Mouse (Mus musculus) forebrain, embryonic 13.5 days (tissue): Measurements from ENCODE around the gene Fbxw7. TPM values are rescaled to one million over a fixed set of nuclear protein-coding genes. Genes with fewer than 3 reads are reported as not detected.
A peak's percentile ranks its signal among the peaks of the same experiment; 100 is the strongest.
"Not testable (repeated sequence)": the region's sequence is repeated elsewhere in the genome, so short reads cannot be mapped to it uniquely, and the experiment has no call there.

Experiments
- ATAC-seq: fragments of 200-750 bp; cut with Nextera tagmentation; 2 replicates; pipeline ENCODE4 v1.8.0; 2017
- H3K27ac ChIP-seq: fragments of 300-500 bp; sonication (generic); 2 replicates; pipeline ENCODE4 v1.5.1; 2015; ENCODE audit warnings: inconsistent platforms, mild to moderate bottlenecking, moderate library complexity
- H3K27me3 ChIP-seq: fragments of 300-500 bp; sonication (generic); 2 replicates; pipeline ENCODE4 v1.6.1; 2015; ENCODE audit warnings: mild to moderate bottlenecking, inconsistent platforms
- H3K36me3 ChIP-seq: fragments of 300-500 bp; sonication (generic); 2 replicates; pipeline ENCODE4 v1.6.1; 2015; ENCODE audit warnings: mild to moderate bottlenecking, inconsistent platforms; ENCODE audit not compliant: poor library complexity, severe bottlenecking
- H3K4me1 ChIP-seq: fragments of 300-500 bp; sonication (generic); 2 replicates; pipeline ENCODE4 v1.6.1; 2015; ENCODE audit warnings: inconsistent platforms
- H3K4me2 ChIP-seq: fragments of 300-500 bp; sonication (generic); 2 replicates; pipeline ENCODE4 v1.6.1; 2015; ENCODE audit warnings: inconsistent platforms, mild to moderate bottlenecking, moderate library complexity
- H3K4me3 ChIP-seq: fragments of 300-500 bp; sonication (generic); 2 replicates; pipeline ENCODE4 v1.5.1; 2015; ENCODE audit warnings: mild to moderate bottlenecking, inconsistent platforms
- H3K9ac ChIP-seq: fragments of 300-500 bp; sonication (generic); 2 replicates; pipeline ENCODE4 v1.6.1; 2015; ENCODE audit warnings: mild to moderate bottlenecking, inconsistent platforms
- H3K9me3 ChIP-seq: fragments of 300-500 bp; sonication (generic); replicated peaks from 2 replicates; pipeline ENCODE4 v1.6.1; 2016; ENCODE audit warnings: inconsistent platforms
- WGBS: fragments of 180-500 bp; shearing (Covaris S2); methylation state at CpG from one replicate; pipeline ENCODE4 v1.1.7; 2015; 5-methylcytosine and 5-hydroxymethylcytosine counted together
- polyA plus RNA-seq: library from polyadenylated mRNA; unstranded; fragments of >200 nt; fragmentation: Nextera tagmentation; extraction: Ambion mirVana; gene quantifications from 2 replicates; pipeline ENCODE4 v1.2.1, GENCODE M21; 2015

Fbxw7 gene
- polyA plus RNA-seq, 1 experiment from 2014 or later, result 28.1 TPM

- H3K4me1 ChIP-seq, H3K27me3 ChIP-seq, ATAC-seq, H3K9ac ChIP-seq, H3K36me3 ChIP-seq, H3K4me2 ChIP-seq, H3K27ac ChIP-seq, H3K4me3 ChIP-seq, H3K9me3 ChIP-seq: not testable (repeated sequence)
- WGBS, result 97% methylated on average over 3 of the region's 3 CpGs
These were observed 46.7 kb downstream of the Fbxw7 start for GRCm38 (mm10) chr3:84861817-84862216.

GRCm38 (mm10) chr3:84865684-84866083, 50.6 kb downstream of the Fbxw7 start:
- Histone ChIP-seq H3K4me2 (no peak overlapping the region), H3K27ac (no peak overlapping the region), H3K36me3 (no peaks in the 10 kb centered on the region), H3K4me1 (peaks cover 12% of the 10 kb centered on the region), H3K27me3 (no peaks in the 10 kb centered on the region), H3K4me3 (no peak overlapping the region), H3K9me3 (no peaks in the 10 kb centered on the region), H3K9ac (no peak overlapping the region)
- 78% methylated on average over 3 of the region's 3 CpGs for WGBS
- ATAC-seq, result no peak

GRCm38 (mm10) chr3:84866866-84867265, 51.8 kb downstream of the Fbxw7 start:
- Histone ChIP-seq H3K9ac (no peak overlapping the region), H3K27me3 (no peaks in the 10 kb centered on the region), H3K36me3 (peaks cover 3% of the 10 kb centered on the region; the same call in 1 of the 2 replicates), H3K27ac (no peak overlapping the region), H3K9me3 (no peaks in the 10 kb centered on the region), H3K4me2 (no peak overlapping the region), H3K4me3 (no peak overlapping the region), H3K4me1 (peaks cover 12% of the 10 kb centered on the region)
- ATAC-seq, result no peak
- WGBS, result 83% methylated on average over 4 of the region's 4 CpGs

GRCm38 (mm10) chr3:84867434-84867975, 52.4 kb downstream of the Fbxw7 start:
- no peak overlapping the region for H3K4me2 ChIP-seq
- no peaks in the 10 kb centered on the region for H3K9me3 ChIP-seq
- WGBS, result 78% methylated on average over 1 of the region's 1 CpGs
- no peak overlapping the region for H3K9ac ChIP-seq
- H3K4me3 ChIP-seq, result no peak overlapping the region
- peaks cover 3% of the 10 kb centered on the region; the same call in 1 of the 2 replicates for H3K36me3 ChIP-seq
- no peak for ATAC-seq
- H3K27me3 ChIP-seq, result no peaks in the 10 kb centered on the region
- H3K4me1 ChIP-seq, result peaks cover 12% of the 10 kb centered on the region
- H3K27ac ChIP-seq, result no peak overlapping the region

GRCm38 (mm10) chr3:84867991-84868390, 52.9 kb downstream of the Fbxw7 start:
- peaks cover 3% of the 10 kb centered on the region; the same call in 1 of the 2 replicates for H3K36me3 ChIP-seq
- H3K9me3 ChIP-seq, result no peaks in the 10 kb centered on the region
- no peak for ATAC-seq
- H3K27me3 ChIP-seq, result no peaks in the 10 kb centered on the region
- no peak overlapping the region for H3K4me2 ChIP-seq
- H3K9ac ChIP-seq, result no peak overlapping the region
- no peak overlapping the region for H3K4me3 ChIP-seq
- 17% methylated on average over 1 of the region's 1 CpGs for WGBS
- peaks cover 12% of the 10 kb centered on the region for H3K4me1 ChIP-seq
- no peak overlapping the region for H3K27ac ChIP-seq

- H3K36me3 ChIP-seq, result peaks cover 3% of the 10 kb centered on the region; the same call in 1 of the 2 replicates
- no peak overlapping the region for H3K27ac ChIP-seq
- no peak overlapping the region for H3K4me3 ChIP-seq
- H3K9ac ChIP-seq, result no peak overlapping the region
- no peaks in the 10 kb centered on the region for H3K27me3 ChIP-seq
- H3K4me1 ChIP-seq, result peaks cover 12% of the 10 kb centered on the region
- no peak overlapping the region for H3K4me2 ChIP-seq
- ATAC-seq, result no peak
- no peaks in the 10 kb centered on the region for H3K9me3 ChIP-seq
These were observed 55.1 kb downstream of the Fbxw7 start for GRCm38 (mm10) chr3:84870126-84870525.

GRCm38 (mm10) chr3:84875306-84875705, 60.2 kb downstream of the Fbxw7 start:
- Histone ChIP-seq H3K27ac (no peak overlapping the region), H3K4me1 (no peaks in the 10 kb centered on the region), H3K4me3 (no peak overlapping the region), H3K36me3 (peaks cover 3% of the 10 kb centered on the region; the same call in 1 of the 2 replicates), H3K27me3 (no peaks in the 10 kb centered on the region), H3K9me3 (no peaks in the 10 kb centered on the region), H3K9ac (no peak overlapping the region), H3K4me2 (no peak overlapping the region)
- ATAC-seq, result no peak
- WGBS, result 83% methylated on average over 9 of the region's 9 CpGs

- WGBS, result 76% methylated on average over 4 of the region's 4 CpGs
- no peak for ATAC-seq
These were observed 61.1 kb downstream of the Fbxw7 start for GRCm38 (mm10) chr3:84876211-84876610.

GRCm38 (mm10) chr3:84883817-84884483, 68.9 kb downstream of the Fbxw7 start:
- ATAC-seq, result no peak
- no peaks in the 10 kb centered on the region for H3K4me1 ChIP-seq
- no peak overlapping the region for H3K4me3 ChIP-seq
- no peaks in the 10 kb centered on the region for H3K9me3 ChIP-seq
- no peak overlapping the region for H3K4me2 ChIP-seq
- 61% methylated on average over 11 of the region's 11 CpGs for WGBS
- H3K9ac ChIP-seq, result no peak overlapping the region
- no peak overlapping the region for H3K27ac ChIP-seq
- H3K27me3 ChIP-seq, result no peaks in the 10 kb centered on the region
- H3K36me3 ChIP-seq, result no peaks in the 10 kb centered on the region

More at GRCm38 (mm10) chr3:84876211-84876610, 61.1 kb downstream of the Fbxw7 start:
- Histone ChIP-seq H3K9ac (no peak overlapping the region), H3K27me3 (no peaks in the 10 kb centered on the region), H3K4me2 (no peak overlapping the region), H3K9me3 (no peaks in the 10 kb centered on the region), H3K27ac (no peak overlapping the region), H3K4me1 (no peaks in the 10 kb centered on the region), H3K36me3 (peaks cover 3% of the 10 kb centered on the region; the same call in 1 of the 2 replicates), H3K4me3 (no peak overlapping the region)

- Histone ChIP-seq H3K36me3 (no peaks in the 10 kb centered on the region), H3K4me1 (no peaks in the 10 kb centered on the region), H3K27me3 (no peaks in the 10 kb centered on the region), H3K27ac (no peak overlapping the region), H3K9me3 (no peaks in the 10 kb centered on the region), H3K4me3 (no peak overlapping the region), H3K4me2 (no peak overlapping the region), H3K9ac (no peak overlapping the region)
- ATAC-seq, result 0 out of 2 replicates have a peak, but pooled peaks have one; percentile 33
- WGBS, result 74% methylated on average over 1 of the region's 1 CpGs
These were observed 74.6 kb downstream of the Fbxw7 start for GRCm38 (mm10) chr3:84889648-84890047.

GRCm38 (mm10) chr3:84890983-84891382, 75.9 kb downstream of the Fbxw7 start:
- H3K4me2 ChIP-seq, result no peak overlapping the region
- H3K9me3 ChIP-seq, result no peaks in the 10 kb centered on the region
- no peaks in the 10 kb centered on the region for H3K4me1 ChIP-seq
- no peak for ATAC-seq
- WGBS, result 98% methylated on average over 5 of the region's 5 CpGs
- no peak overlapping the region for H3K4me3 ChIP-seq
- no peak overlapping the region for H3K27ac ChIP-seq
- H3K27me3 ChIP-seq, result no peaks in the 10 kb centered on the region
- H3K9ac ChIP-seq, result no peak overlapping the region
- no peaks in the 10 kb centered on the region for H3K36me3 ChIP-seq

GRCm38 (mm10) chr3:84897952-84898351, 82.9 kb downstream of the Fbxw7 start:
- no peaks in the 10 kb centered on the region for H3K4me1 ChIP-seq
- no peaks in the 10 kb centered on the region for H3K9me3 ChIP-seq
- no peak overlapping the region for H3K4me2 ChIP-seq
- 92% methylated on average over 8 of the region's 8 CpGs for WGBS
- ATAC-seq, result no peak
- H3K27ac ChIP-seq, result no peak overlapping the region
- H3K36me3 ChIP-seq, result no peaks in the 10 kb centered on the region
- no peak overlapping the region for H3K9ac ChIP-seq
- no peak overlapping the region for H3K4me3 ChIP-seq
- no peaks in the 10 kb centered on the region for H3K27me3 ChIP-seq

- Histone ChIP-seq H3K27ac (no peak overlapping the region), H3K4me2 (no peak overlapping the region), H3K9ac (no peak overlapping the region), H3K4me1 (peaks cover 8% of the 10 kb centered on the region; the same call in 1 of the 2 replicates), H3K9me3 (no peaks in the 10 kb centered on the region), H3K27me3 (no peaks in the 10 kb centered on the region), H3K4me3 (no peak overlapping the region), H3K36me3 (no peaks in the 10 kb centered on the region)
- 41% methylated on average over 1 of the region's 1 CpGs for WGBS
- no peak for ATAC-seq
These were observed 91.5 kb downstream of the Fbxw7 start for GRCm38 (mm10) chr3:84906528-84906927.
